Mouse (Mus musculus): Measurements from ENCODE around the gene Tmem108.

Tmem108 gene

GRCm38 (mm10) chr9:103498699-103499098 lies 262.9 kb downstream of the Tmem108 start:
- DNase-seq (ENCODE audit: low read depth): no peak

GRCm38 (mm10) chr9:103495391-103495790 lies 266.2 kb downstream of the Tmem108 start:
- no peak for DNase-seq (ENCODE audit: low read depth)

- peak; percentile 71 for DNase-seq (ENCODE audit: low read depth)
Measured at GRCm38 (mm10) chr9:103494346-103495020, 267.2 kb downstream of the Tmem108 start.

GRCm38 (mm10) chr9:103491985-103492384 lies 269.7 kb downstream of the Tmem108 start:
- DNase-seq (ENCODE audit: low read depth): no peak

- DNase-seq (ENCODE audit: low read depth): peak; percentile 70
Measured at GRCm38 (mm10) chr9:103490439-103490838, 271.2 kb downstream of the Tmem108 start.

GRCm38 (mm10) chr9:103489883-103490282 lies 271.8 kb downstream of the Tmem108 start:
- peak; percentile 59 for DNase-seq (ENCODE audit: low read depth)

GRCm38 (mm10) chr9:103489096-103489495 lies 272.5 kb downstream of the Tmem108 start:
- DNase-seq (ENCODE audit: low read depth): peak; percentile 52

GRCm38 (mm10) chr9:103486262-103486661 lies 275.4 kb downstream of the Tmem108 start:
- peak; percentile 69 for DNase-seq (ENCODE audit: low read depth)

- DNase-seq (ENCODE audit: low read depth): peak; percentile 14
Measured at GRCm38 (mm10) chr9:103485606-103486005, 276.0 kb downstream of the Tmem108 start.

GRCm38 (mm10) chr9:103480603-103481220 lies 280.9 kb downstream of the Tmem108 start:
- DNase-seq (ENCODE audit: low read depth): no peak

GRCm38 (mm10) chr9:103480044-103480576 lies 281.5 kb downstream of the Tmem108 start, which contains the start of gene Bfsp2:
Gene Bfsp2, minus strand, starts transcription at chr9:103480420.
- DNase-seq (ENCODE audit: low read depth): no peak

- no peak for DNase-seq (ENCODE audit: low read depth)
Measured at GRCm38 (mm10) chr9:103475414-103475813, 286.2 kb downstream of the Tmem108 start.

- DNase-seq (ENCODE audit: low read depth): peak; percentile 80
Measured at GRCm38 (mm10) chr9:103473915-103474688, 287.5 kb downstream of the Tmem108 start.

GRCm38 (mm10) chr9:103471784-103472183 lies 289.9 kb downstream of the Tmem108 start:
- no peak for DNase-seq (ENCODE audit: low read depth)

- DNase-seq (ENCODE audit: low read depth): peak; percentile 22
Measured at GRCm38 (mm10) chr9:103469516-103469915, 292.1 kb downstream of the Tmem108 start.

- DNase-seq (ENCODE audit: low read depth): no peak
Measured at GRCm38 (mm10) chr9:103468911-103469310, 292.7 kb downstream of the Tmem108 start.

- no peak for DNase-seq (ENCODE audit: low read depth)
Measured at GRCm38 (mm10) chr9:103465711-103466220, 295.9 kb downstream of the Tmem108 start.

- DNase-seq (ENCODE audit: low read depth): no peak
Measured at GRCm38 (mm10) chr9:103465293-103465692, 296.3 kb downstream of the Tmem108 start.

GRCm38 (mm10) chr9:103463833-103464232 lies 297.8 kb downstream of the Tmem108 start:
- no peak for DNase-seq (ENCODE audit: low read depth)

- no peak for DNase-seq (ENCODE audit: low read depth)
Measured at GRCm38 (mm10) chr9:103459839-103460238, 301.8 kb downstream of the Tmem108 start.

GRCm38 (mm10) chr9:103459307-103459706 lies 302.3 kb downstream of the Tmem108 start:
- no peak for DNase-seq (ENCODE audit: low read depth)

- DNase-seq (ENCODE audit: low read depth): peak; percentile 20
Measured at GRCm38 (mm10) chr9:103449651-103450050, 312.0 kb downstream of the Tmem108 start.
